Comparison of ENCODE assay signal across 14 mouse cellular contexts in genomic region chr19:52816202-52816601, GRCm38 (mm10).
DNase-seq lines count a peak whose midpoint lies in the region.
"Had no signal": no experiment of that assay in that cellular context is flagged by ENCODE, and none has a peak within 500 bp of the region (broad histone marks: within the 10 kb centered on the region; RNA-seq: fewer than 3 reads in every experiment).

No protein-coding gene starts in this region.

- peak; percentile 4 for DNase-seq in layer of hippocampus, adult 11-12 months (ENCODE audit: low spot score)
- no peak for DNase-seq in layer of hippocampus, postnatal 25 days (ENCODE audit: extremely low spot score in 1 of 2, low spot score in 1 of 2)
- DNase-seq in right cerebral cortex, adult 2 months (ENCODE audit: low spot score in 2 of 2) = peak; percentile 25
- no peak for DNase-seq in right cerebral cortex, postnatal 4 days
- peak; percentile 2 for DNase-seq in layer of hippocampus, adult 9-10 months (ENCODE audit: low spot score)
- DNase-seq in adrenal gland, postnatal 4 days (ENCODE audit: low spot score in 2 of 2) = no peak
- DNase-seq in MN1 (ENCODE audit: low spot score) = no peak
- DNase-seq: adrenal gland, postnatal 14 days; cerebellum, adult 2 months; cerebellum, postnatal 10 days; embryo, embryonic 11 days; gastrocnemius, postnatal 14 days; heart, adult 2 months; heart, postnatal 14 days had no signal

Comparison
In these comparisons a context has a peak if more than half of its experiments do, and no peak if none do; other contexts are left out.
1. DNase-seq: peak in layer of hippocampus, adult 11-12 months (single experiment), right cerebral cortex, adult 2 months (2 of 2) and layer of hippocampus, adult 9-10 months (single experiment); none in layer of hippocampus, postnatal 25 days (0 of 2), right cerebral cortex, postnatal 4 days (single experiment), adrenal gland, postnatal 4 days (0 of 2) and MN1 (single experiment).